Mouse (Mus musculus) lung, postnatal 0 days (tissue): ENCODE measurements around the gene B3galt4.
"Not testable (repeated sequence)": the region's sequence is repeated elsewhere in the genome, so short reads cannot be mapped to it uniquely, and the experiment has no call there.

Experiments
- CTCF ChIP-seq: IDR thresholded peaks from 2 replicates; pipeline ENCODE4 v1.5.1; 2016; ENCODE audit warnings: antibody characterized with exemption, mild to moderate bottlenecking
- EP300 ChIP-seq: IDR thresholded peaks from 2 replicates; pipeline ENCODE4 v1.6.1; 2016; ENCODE audit warnings: antibody characterized with exemption, mild to moderate bottlenecking, control low read depth

DNA sequence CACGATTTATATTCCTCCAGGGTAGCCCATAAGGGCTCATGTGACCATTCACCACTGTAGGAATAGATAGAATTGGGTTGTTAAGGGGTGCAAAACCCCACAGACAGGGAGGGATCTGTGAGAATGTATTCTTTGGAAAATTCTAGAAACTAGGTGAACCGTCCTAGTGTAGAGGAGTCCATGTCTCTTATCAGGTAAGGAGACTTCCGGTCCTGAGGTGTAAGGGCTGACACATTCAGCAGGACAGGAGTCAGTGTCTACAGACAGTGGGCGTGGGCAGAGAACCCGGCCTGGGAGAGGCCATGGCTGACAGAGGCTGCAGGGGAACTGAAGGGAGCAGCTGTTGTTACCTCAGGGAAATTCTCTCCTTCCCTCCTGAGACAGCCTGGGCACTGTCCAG lies 47.4 kb upstream of the B3galt4 start:
- TF ChIP-seq CTCF, EP300: not testable (repeated sequence)
